Mouse (Mus musculus) spleen, adult 18-20 months (tissue): ENCODE results near the gene Actr2.
"Not testable (repeated sequence)": the region's sequence is repeated elsewhere in the genome, so short reads cannot be mapped to it uniquely, and the experiment has no call there.

ENCODE experiments used
- DNase-seq, 2 experiments: peaks; one replicate each; pipeline ENCODE4 v3.0.0; 2022; ENCODE audit warnings: mixed read lengths in 2 of 2

Actr2 gene

DNA sequence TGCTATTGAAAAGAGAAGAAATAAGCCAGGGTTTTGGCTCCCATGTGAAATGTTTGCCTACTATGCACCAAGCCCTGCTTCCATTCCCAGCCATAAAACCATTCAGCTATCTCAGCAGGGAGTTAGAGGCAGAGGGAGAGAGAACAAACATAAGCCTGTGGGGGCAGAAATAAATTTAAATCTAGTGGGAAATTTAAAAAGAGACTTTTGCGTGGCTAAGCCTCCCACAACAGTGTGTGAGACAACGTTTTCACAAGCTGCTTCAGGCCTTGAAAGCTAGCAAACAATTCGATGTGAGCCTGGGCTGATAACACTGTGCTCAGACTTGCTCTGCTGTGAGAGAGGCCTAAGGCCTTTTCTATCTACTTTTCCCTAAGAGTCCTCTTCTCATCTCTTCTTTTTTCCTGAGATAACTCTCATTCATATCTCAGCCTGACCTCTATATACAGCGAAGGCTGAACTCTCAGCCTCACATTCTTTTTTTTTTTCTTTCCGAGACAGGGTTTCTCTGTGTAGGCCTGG, 3.4 kb upstream of the Actr2 start:
- no peak for DNase-seq

DNA sequence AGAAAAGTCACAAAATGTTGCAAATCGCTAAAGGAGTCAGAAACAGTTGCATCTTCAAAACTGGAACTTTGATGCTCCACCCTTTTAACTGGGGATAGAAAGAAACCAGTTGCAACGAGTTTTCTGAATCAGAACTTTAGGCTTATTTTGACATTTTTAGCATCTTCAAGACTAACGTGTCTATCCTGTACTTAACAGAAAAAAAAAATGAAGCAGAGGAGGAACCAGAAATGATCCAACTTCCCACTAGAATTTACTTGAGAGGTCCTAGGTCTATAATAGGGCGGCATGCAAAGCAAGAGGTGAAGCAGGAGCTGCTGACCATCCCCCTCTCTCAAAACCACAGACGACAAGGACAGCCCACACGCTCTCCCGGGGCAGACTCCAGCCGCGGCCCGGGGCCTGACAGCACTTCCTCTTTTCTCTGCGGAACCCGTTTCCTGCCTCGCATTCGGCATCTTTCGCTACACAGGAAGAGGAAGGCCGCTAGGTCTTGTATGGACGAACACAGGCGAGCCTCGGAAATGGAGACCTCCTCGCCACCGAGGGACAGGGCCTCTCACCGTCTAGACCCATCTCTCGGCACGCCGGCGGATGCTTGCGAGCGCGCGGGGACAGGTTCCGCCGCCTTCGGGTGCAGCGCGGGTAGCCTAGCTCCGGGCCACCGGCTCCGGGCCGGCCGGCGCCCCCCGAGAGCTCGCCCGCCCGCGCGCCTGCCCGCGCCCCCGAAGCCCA, 540 bp downstream of the Actr2 start:
- DNase-seq, result peak; percentile 81 to 90

DNA sequence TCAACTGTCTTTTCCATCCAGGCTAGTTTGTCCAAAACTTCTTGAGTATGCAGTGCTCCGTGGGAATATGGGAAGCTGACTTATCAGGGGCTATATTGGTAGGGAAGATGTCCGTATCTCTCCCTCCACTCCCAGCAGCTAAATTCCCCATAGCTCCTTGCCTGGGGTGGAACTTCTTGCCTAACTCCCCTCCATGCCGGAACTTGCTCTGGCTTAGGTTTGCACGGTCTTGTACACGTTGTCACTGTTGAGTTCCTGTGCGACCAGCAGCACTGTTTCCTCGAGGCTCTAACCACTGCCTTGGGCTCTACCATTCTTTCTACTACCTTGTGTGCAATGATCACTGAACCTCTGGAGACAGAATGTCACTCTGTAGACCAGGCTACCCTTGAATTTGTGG, 4.6 kb downstream of the Actr2 start:
- DNase-seq, result no peak

- no peak for DNase-seq
These were observed 5.0 kb downstream of the Actr2 start for GRCm38 (mm10) chr11:20107683-20108082.

- DNase-seq, result no peak
These were observed 5.8 kb downstream of the Actr2 start for GRCm38 (mm10) chr11:20106946-20107345.

DNA sequence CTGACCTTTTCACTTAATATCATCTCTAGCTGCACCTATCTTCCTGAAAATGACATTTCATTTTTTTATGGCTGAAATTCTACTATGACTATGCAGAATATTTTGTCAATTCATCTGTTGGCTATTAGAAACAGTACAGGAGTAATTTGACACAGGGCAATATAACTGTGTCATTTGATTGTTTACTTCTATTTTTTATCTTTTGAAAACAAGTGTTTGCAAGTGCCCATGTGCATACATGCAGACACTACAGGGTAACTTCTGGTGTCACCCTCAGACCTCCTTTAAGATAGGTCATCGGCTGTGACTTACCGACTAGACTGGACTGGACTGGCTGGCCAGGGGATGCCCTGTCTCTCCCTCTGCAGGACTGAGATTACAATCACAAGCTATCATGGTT, 8.8 kb downstream of the Actr2 start:
- DNase-seq, result no peak

DNA sequence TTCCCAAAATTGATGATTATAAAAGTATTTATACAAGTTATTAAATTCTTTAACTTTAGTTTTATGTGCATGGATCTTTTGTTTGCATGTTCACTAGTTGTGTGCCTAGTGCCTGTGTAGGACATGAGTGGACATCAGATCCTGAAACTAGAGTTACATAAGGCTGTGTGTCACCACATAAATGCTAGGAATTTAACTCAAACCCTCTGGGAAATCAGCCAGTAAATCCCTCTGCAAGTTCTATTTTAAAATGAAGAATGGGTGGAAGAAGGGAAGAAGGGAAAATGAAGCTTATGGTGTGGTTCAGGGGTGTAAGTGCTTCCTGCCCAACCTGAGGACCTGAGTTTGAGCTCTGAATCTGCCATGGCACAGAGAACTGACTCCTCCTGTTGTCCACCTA, 26.4 kb downstream of the Actr2 start:
- DNase-seq, result no peak

DNA sequence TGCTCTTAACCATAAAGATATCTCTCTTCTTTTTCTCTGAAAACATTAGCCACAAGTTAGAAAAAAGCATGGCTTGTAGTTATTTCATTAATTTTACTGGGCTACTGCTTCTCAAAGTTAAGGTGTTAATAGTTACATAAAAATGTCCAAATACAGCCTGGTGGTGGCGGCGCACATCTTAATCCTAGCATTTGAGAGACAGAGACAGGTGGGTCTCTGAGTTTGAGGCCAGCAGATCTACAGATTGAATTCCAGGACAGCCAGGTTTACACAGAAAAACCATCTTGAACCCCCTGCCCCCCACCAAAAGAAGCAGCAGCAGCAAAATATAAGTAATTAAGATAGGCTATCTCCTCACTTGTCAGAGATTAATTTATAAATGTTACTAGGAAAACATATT, 27.1 kb downstream of the Actr2 start:
- no peak for DNase-seq

- DNase-seq, result no peak
These were observed 37.3 kb downstream of the Actr2 start for GRCm38 (mm10) chr11:20075415-20075814.

DNA sequence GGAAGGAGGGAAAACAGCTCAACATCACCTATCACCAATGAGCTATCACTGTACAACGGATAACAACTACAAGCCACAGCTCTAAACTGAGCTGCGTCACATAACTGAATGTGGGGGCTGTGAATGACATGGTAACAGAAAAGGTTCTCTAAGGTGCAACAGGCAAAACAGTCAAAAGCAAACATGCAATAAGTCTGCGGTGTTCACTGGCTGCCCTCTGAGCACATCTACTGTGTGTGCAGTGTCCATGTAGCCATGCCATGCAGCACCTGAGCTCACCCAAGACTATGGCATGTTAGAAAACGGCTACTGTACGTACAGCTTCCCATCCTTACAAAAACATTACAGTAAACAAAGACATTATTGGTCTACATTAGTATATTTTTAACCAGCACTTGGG, 39.9 kb downstream of the Actr2 start:
- no peak for DNase-seq

- DNase-seq, result no peak
These were observed 40.5 kb downstream of the Actr2 start for GRCm38 (mm10) chr11:20072174-20072573.

DNA sequence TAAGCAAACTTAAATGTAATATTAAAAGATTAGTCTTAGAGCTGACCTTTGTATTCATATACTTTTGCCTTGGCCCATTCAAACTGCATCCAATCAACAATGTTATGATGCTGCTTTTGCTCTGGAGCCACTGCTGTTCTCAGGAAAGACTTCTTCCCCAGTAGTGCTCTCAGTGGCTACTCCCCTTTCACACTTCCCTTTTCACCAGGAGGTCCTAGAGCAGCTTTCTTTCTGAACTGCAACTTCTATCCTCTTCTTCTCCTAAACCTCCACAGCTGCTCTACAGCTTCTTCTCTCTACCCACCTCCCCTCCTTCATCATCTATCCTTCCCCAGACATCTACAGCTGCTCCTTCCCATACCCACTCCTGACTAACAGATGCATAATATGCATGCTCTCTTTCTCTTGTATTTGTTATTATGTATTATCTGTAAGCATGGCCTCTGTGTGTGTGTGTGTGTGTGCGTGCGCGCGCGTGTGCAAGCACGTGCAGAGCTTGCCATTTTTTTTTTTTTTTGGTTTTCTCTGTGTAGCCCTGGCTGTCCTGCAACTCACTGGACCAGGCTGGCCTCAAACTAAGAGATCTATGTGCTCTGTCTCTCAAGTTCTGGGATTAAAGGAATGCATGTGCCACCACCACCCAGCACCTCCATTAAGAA, 44.2 kb downstream of the Actr2 start:
- no peak for DNase-seq

DNA sequence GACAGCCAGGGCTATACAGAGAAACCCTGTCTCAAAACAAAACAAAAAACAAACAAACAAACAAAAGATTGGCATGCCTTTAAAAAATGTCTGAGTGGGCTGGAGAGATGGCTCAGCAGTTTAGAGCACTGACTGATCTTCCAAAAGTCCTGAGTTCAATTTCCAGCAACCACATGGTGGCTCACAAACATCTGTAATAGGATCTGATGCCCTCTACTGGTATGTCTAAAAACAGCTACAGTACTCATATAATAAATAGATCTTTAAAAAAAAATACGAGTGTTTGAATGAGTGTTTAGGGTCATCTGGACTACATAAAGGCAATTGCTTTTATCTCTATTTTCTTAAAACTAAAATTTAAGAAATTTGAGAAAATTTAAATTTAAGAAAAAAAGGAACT, 45.2 kb downstream of the Actr2 start:
- DNase-seq, result no peak

DNA sequence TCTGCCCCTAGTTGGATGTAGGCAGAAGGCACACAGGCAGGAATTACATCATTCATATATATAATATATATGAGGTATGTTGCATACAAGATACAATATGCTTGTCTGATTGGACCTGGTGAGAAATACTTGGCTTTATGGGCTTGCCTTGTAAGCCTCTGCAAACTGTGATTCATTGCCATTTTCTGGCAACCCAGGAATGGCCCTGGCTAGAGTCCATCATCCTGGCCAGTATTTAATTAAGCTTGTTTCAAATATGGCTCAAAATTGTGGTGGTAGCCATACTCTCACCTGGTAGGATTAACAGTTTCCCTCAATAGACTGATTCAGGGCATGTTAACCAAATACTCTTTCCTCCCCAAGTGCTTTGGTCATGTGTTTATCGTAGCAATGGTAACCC, 46.6 kb downstream of the Actr2 start:
- no peak for DNase-seq

- DNase-seq, result no peak
These were observed 47.8 kb downstream of the Actr2 start for GRCm38 (mm10) chr11:20064926-20065325.

- DNase-seq, result not testable (repeated sequence)
These were observed 48.6 kb downstream of the Actr2 start for GRCm38 (mm10) chr11:20064086-20064485.

- DNase-seq, result not testable (repeated sequence)
These were observed 49.9 kb downstream of the Actr2 start for GRCm38 (mm10) chr11:20062801-20063200.

- no peak for DNase-seq
These were observed 53.0 kb downstream of the Actr2 start for GRCm38 (mm10) chr11:20059736-20060135.

DNA sequence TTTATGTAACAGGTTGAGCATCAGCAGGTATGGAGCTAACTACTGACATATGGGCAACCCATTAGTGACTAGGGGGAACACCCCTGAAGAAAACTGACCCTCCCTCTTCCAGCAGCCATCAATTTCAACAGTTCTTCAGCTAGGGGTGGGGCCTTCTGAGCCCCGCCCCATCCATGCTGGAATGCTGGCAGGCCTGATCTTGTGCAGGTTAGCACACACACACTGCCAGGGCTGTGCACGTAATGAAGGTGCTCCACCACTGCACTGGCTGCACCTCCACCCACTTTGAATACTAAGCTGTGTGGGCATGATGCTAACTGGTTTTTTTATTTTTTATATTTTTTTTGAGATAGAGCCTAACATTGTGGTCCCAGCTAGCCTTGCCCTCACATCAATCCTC, 55.3 kb downstream of the Actr2 start:
- no peak for DNase-seq

DNA sequence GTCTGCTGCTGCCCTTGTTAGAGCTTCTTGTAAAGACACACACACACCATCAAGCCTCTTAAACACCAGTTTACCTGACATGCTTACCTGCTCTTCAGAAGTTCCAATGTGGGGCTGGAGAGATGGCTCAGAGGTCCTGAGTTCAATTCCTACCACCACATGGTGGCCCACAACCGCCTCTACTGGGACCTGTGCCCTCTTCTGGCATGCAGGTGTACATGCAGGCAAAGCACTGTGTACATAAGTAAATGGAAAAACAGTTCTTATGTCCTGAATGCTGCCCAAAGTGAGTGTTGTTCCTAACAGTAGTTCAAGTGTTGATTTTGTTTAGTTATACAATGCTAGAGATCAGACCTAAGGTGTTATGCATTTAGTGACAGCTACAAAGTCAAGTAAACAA, 56.5 kb downstream of the Actr2 start:
- DNase-seq, result no peak

DNA sequence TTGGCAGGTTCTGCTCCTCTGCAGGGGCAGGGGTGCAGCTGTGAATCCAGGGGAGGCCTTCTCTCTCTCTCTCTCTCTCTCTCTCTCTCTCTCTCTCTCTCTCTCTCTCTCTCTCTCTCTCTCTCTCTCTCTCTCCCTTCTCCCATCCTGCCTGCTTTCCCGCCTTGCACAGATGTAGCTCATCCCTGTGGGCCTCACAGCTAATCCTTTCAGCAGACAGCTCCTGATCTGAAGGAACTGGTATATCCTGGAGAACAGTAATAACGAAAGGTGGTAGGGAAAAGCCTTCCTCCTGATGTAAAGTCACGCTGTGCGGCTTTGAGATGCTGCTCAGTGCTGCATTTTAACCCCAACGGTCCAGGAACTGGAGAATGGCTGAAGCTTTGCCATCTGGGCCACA, 58.1 kb downstream of the Actr2 start:
- no peak for DNase-seq

- no peak for DNase-seq
These were observed 58.8 kb downstream of the Actr2 start for GRCm38 (mm10) chr11:20053951-20054350.

GRCm38 (mm10) chr11:20052814-20053536, 59.7 kb downstream of the Actr2 start:
- no peak for DNase-seq

- no peak for DNase-seq
These were observed 67.1 kb downstream of the Actr2 start for GRCm38 (mm10) chr11:20045586-20045985.
